Mouse (Mus musculus) gastrocnemius, postnatal 10 days (tissue): ENCODE results near the gene Nr2f2. TPM values are rescaled to one million over a fixed set of nuclear protein-coding genes. Genes with fewer than 3 reads are reported as not detected.

ENCODE experiments used
- DNase-seq: peaks from one replicate; pipeline ENCODE4 v3.0.0; 2021; ENCODE audit warnings: mixed read lengths
- total RNA-seq, 2 experiments: library from RNA; stranded (reverse); gene quantifications; 2 replicates each; pipeline ENCODE4 v1.2.3; 2021

Gene Nr2f2
- total RNA-seq, 2 experiments from 2014 or later, result 32.7 to 39.2 TPM

- DNase-seq, result no peak
These were observed 217 bp upstream of the Nr2f2 start for GRCm38 (mm10) chr7:70366808-70367095.

DNA sequence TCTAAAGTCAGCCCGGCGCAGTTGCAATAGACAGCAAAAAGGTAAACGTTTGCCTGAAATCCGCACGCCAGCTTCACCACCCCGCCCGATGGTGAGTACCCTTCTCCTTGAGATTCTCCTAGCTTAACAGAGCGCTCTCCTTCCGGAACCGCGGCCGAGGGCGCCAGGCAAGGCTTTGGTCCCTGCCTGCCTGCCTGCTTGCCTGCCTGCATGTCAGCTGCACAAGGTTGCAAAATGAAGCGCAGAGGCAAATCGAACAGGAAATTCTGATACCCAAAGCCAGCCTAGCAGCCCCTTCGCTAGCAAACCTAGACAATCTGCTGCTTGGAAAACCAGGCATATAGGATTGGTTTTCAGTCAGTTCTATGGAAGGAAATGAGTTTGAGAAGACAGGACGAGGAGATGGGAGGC, 1.1 kb downstream of the Nr2f2 start:
- DNase-seq, result peak; percentile 29

DNA sequence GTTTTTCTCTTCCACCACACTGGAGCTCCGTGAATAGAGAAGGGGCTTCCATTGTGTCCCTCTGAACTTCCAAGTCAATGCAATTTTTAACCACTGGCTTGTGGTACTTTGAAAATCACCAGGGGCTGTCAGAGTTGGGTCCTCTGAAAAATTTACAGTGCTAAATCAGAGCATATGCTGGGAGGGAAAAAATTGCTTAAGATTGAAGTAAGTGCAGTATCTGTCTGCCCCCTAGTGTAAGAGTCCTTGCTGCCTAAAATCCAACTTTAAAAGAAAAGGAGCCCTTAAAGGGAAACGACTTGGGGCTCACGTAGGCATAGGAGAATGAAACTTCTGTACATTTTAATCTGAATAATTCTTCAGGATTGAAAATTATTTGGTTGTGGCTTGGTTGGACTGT, 1.7 kb downstream of the Nr2f2 start:
- no peak for DNase-seq

DNA sequence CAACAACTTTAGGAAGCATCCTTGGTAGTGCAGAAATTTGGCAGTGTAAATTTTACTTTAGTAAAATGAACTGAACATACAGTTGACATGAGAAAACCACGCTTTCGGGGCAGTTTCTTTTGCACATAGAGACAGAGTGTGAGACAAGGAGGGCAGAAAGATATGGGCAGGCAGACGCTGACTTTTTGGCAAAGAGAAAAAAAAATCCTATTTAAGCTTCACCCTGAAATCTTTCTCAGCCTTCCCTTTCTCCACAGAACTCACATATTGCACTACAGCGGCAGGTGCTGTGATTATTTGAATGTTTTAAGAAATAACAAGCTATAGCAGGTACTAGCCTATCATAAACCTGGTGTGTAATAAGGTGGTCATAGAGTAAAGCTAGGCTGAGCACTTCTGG, 3.2 kb downstream of the Nr2f2 start:
- no peak for DNase-seq

DNA sequence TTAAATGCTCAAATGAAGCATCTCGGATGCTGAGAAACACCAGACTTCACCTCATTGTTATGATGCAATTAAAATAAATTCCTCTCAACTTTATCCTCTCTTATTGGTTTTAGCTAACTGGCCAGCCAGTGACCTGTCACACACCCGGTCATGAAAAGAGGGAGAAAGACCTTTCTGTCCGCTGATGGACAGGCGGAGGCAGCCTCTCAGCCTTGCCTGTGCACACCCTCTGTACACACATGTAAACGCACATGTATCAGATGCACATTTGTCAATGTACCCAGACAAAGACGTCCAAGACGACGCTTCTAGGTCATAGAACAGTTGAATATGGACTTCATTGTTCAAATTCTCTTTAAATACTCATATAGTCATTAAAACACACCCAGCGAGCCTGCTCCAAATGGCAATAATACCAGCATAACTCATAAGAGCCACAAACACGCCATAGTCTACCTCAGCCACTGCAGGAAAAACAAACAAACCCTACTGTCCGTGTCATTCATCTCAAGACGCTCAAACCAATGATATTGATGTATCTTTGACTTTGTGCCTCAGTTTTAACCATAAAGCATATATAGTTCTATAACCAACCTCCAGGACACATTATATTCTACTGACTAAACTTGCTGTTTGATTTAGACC, 3.9 kb downstream of the Nr2f2 start:
- DNase-seq, result no peak

DNA sequence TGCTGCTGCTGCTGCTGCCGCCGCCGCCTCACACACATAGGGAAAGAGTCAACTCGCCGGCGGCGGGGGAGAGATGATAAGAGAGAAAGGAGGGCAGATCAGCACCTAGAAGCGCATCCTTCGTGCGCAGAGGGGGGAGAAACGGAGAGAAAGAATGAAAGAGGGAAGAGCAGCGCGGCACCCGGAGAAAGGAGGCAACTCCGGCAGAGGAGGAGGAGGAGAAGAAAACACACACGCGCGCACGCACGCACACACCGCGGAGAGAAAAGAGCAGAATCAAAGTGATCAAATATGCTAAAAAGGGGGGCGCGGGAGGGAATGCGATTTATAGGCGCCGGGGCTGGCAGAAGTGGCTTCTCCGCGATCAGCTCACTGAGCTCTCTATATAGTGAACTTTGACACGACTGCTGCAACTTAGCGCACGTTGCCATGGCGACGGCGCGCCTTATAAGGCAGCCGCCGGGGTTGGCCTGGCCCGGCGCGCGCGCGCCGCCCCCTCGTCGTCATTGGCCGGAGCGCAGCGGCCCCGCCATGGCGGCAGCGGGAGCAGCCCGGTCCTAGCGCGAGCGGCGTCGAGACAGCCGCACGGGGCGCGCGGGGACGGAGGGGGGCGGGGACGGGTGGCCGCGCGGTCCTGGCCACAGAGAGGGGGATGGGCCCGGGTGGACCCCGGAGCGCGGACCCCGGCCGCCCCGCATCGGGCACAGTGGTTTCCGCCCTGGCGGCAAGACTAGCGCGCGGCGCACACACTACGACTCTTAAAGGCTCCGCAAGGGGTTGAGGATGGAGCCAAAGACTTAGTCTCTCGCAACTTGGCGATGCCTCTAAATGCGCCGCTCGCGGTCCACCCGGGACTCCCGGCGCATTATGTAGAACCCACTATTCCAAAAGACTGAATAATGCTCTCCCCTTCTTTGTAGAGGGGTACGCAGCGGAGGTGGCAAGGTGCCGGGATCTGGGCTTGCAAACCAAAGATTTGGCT, 4.9 kb downstream of the Nr2f2 start:
- DNase-seq, result peak; percentile 94

- peak; percentile 63 for DNase-seq
These were observed 5.7 kb downstream of the Nr2f2 start for GRCm38 (mm10) chr7:70360611-70361382.

GRCm38 (mm10) chr7:70359791-70360581, 6.5 kb downstream of the Nr2f2 start:
- DNase-seq, result peak; percentile 51

- peak; percentile 61 for DNase-seq
These were observed 7.5 kb downstream of the Nr2f2 start for GRCm38 (mm10) chr7:70358848-70359591.

DNA sequence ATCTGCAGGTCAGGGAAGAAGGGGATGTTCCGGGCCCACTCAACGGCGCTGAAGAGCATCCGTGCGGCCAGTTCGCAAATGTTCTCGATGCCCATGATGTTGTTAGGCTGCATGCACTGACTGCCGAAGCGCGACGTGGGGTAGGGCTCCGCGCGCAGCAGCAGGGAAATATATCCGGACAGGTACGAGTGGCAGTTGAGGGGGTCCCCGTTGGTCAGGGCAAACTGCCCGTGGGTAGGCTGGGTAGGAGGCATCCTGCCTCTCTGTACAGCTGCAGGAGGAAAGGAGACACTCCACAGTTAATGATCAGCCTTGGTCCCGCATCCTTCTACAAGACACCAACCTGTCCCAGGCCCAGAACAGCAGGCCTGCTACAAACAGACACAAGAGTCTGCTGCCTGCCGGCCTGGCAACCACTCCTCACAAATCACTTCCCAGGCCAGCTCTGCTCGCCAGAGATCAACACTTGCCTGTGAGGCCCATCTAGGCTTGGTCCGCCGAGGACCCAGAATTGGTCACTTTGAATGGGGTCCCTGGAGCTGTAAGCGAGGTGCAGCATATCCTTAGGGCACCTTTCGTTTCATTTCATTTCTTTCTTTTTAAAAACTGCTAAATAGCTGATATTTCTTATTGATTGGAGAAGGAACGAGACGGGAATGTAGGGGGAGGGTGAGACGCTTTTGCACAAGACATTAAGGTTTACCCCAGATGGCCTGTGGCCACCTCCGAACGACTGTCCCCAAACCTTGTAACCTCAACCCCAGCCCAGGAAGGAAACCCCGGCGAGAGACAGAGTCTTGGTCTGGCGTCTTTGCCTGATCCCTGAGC, 8.3 kb downstream of the Nr2f2 start:
- no peak for DNase-seq

DNA sequence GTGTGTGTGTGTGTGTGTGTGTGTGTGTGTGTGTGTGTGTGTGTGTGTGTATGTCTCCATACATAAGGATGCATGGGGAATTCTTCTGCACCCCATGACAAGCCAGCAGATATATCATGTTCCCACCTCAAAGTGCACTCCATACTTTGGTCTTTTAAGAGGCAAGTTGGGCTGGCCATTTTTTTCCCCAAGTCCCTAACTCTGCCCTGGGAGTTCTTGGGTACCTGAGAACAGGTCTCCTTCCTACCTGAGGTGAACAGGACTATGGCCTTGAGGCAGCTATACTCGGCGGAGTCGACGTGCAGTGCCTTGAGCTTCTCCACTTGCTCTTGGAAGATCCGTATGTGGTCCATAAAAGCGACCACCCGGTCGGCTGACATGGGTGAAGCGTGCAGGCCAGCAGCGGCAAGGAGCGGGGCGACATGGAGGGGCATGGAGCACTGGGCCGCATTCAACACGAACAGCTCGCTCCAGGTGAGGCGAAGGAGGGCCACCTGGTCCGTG, 9.0 kb downstream of the Nr2f2 start:
- DNase-seq, result no peak

DNA sequence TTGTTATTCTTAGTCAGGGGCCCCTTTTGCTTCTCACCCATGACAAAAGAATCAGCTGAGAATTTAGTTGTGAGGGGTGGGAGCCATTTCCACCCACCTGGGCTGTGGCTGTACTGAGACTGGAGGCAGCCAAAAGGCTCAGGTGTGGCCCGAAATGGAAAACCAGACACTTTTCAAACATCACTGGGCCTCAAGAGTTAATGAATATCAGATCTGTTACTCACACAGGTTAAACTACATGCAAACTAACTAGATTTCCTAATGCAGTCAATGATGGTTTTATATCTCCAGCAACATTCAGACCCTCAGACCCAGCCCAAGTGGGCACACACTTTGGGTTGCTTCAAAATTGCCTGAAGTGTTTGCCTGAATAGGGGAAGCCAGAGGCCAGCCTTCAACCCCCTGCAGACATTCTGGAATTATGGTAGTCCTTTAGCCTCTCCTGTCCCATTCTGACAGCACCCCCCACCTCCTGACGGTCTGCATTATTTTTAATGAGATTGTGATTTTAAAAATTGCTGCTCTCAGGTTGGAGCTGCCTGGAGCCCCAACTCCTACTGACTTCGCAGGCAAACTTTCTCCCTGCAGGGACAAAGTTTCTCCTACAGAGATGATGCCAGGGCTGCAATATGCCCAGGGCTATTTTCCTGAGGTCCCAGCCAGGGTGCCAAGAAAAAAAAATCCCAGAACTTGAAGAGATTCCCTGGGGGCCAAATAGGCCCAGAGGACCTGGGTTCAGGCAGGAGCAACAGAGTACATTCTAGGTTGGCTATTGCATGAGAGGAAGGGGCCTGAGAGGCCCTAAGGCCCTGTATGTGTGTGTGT, 9.6 kb downstream of the Nr2f2 start:
- DNase-seq, result no peak

GRCm38 (mm10) chr7:70355691-70356568, 10.6 kb downstream of the Nr2f2 start:
- DNase-seq, result no peak

GRCm38 (mm10) chr7:70355357-70355620, 11.2 kb downstream of the Nr2f2 start:
- no peak for DNase-seq

GRCm38 (mm10) chr7:70354606-70355356, 11.8 kb downstream of the Nr2f2 start:
- no peak for DNase-seq

- DNase-seq, result no peak
These were observed 13.4 kb downstream of the Nr2f2 start for GRCm38 (mm10) chr7:70353151-70353550.

GRCm38 (mm10) chr7:70352617-70353016, 13.9 kb downstream of the Nr2f2 start:
- no peak for DNase-seq
